Mouse (Mus musculus) B cell, adult 62 days (primary cell): ENCODE data around the gene Cys1. TPM values are rescaled to one million over a fixed set of nuclear protein-coding genes. Genes with fewer than 3 reads are reported as not detected.

Source experiments
- total RNA-seq: library from RNA; stranded (reverse); gene quantifications from 4 replicates; pipeline ENCODE4 v1.2.4, GENCODE M21; 2023

Cys1 gene
- not detected in 4 replicates for total RNA-seq

DNA sequence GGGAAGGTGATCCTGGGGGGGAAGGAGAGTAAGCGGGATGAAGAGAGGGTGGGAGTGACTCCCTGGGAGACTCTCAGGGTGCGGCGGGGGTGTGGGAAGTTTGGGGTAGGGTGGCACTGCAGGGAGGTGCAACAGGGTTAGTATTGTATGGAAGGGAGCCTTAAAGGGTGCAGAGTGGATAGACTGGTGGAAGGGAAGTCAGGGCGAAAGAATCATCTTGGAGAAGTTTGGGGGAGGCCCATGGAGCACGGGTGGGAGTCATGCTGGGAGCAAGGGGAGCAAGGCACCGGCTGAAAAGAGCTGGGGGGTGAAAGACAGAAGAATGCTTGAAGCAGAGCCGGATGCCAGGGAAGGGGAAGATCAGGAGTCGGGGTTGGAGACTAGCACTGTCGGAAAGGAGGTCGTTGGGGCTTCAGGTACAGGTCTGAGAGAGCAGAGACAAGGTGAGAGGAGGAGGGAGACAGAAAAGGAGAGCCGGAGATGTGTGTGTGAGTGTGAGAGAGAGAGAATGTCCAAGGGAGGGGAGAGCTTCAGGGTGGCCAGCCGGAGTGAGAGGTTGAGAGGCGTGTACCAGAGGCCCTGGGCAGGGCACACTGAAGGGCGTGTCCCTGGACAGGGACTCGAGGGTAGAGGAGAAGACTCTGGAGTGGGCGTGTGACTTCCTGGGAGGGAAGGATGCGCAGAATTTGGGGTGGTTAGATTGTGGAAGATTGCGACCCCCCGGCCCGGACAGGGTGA lies at the start of gene Cys1:
Gene Cys1, minus strand, starts transcription at position 528 of the 738 bp plus-strand sequence.

DNA sequence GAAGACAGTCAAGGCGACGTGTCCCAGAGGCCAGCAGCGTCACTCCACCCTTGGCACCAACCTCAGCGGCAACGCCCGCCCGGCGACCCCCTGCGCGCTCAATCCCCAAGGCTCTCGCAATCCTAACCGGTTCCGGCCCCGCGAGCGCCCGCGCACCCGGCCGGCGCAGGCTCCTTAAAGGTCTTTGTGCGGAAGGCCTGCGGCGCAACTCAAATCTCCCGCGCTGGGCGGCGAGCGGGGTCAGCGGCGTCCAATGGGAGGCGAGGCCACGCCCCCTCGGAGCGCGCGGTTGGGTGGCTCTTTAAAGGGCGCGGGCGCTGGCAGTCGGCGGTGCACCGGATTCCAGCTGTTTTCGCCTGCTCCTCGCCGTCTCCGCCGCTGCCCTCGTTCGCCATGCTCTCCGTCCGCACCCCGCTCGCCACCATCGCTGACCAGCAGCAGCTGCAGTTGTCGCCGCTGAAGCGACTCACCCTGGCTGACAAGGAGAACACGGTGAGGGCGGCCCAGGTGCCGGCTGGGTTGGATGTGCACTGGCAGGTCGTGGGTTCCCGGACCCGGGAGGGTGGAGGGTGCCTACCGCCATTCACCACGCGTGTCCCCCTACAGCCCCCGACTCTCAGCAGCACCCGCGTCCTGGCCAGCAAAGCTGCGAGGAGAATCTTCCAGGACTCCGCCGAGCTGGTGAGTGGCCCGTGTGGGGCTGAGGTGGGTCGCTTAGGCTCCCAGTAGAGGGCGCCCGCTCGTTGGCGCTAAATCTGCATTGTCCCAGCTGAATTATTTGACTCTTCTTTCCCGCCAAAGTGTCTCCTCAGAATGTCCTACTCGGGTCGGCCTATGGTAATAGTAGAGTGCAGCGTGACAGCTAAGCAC lies 26.6 kb upstream of the Cys1 start, which contains the start of gene Rrm2:
Gene Rrm2, plus strand, starts transcription at position 288 of the 870 bp plus-strand sequence.

DNA sequence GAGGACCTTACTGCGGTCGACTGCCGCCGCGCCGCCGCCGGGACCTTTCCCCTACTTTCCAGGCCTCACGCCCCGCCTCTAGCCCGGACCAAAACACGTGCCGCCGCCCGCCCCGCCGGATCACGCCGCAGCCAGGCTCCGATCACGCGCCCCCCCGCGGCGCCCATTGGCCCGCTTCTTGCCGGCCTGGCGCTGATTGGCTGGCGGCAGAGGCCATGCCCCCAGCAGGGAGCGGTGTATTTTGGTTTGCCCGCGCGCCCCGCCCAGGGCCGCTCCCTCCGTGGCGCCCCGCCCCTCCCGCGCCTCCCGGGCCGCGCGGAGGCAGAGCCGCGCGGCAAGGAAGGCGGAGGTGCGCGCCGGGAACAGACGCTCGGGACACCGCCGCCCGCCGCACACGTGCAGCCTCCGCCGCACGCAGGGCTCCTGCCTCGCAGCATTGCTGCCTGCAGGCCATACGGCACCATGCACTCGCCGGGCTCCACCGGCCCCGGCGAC lies 30.5 kb downstream of the Cys1 start, which contains the start of gene Klf11:
Gene Klf11, plus strand, starts transcription at position 212 of the 495 bp plus-strand sequence.

Other genes with a start within 250 kb of the Cys1 start
- gene Taf1b, start 183.5 kb downstream of the Cys1 start, total RNA-seq = 34.3 to 41.3 TPM (median 36.8 TPM) in 4 replicates
- 1.2 to 2.2 TPM (median 1.7 TPM) in 4 replicates for gene Grhl1, start 109.5 kb downstream of the Cys1 start, total RNA-seq
- gene Klf11, start 30.5 kb downstream of the Cys1 start, total RNA-seq = 46.8 to 53.5 TPM (median 50.0 TPM) in 4 replicates
- 3.0 to 8.4 TPM (median 4.4 TPM) in 4 replicates for gene Rrm2, start 26.4 kb upstream of the Cys1 start, total RNA-seq
- not detected in 4 replicates for gene Mboat2, start 149.1 kb upstream of the Cys1 start, total RNA-seq